Mouse (Mus musculus): ENCODE data around the gene Nmu.

Gene Nmu

GRCm38 (mm10) chr5:76363453-76364104, at the start of gene Nmu:
Gene Nmu (minus strand): TSS chr5:76363788.
- DNase-seq: no peak

- DNase-seq: no peak
Measured at GRCm38 (mm10) chr5:76411697-76412096, 48.1 kb upstream of the Nmu start.

GRCm38 (mm10) chr5:76394382-76394781, 30.8 kb upstream of the Nmu start:
- no peak for DNase-seq

- DNase-seq: no peak
Measured at GRCm38 (mm10) chr5:76389041-76389795, 25.6 kb upstream of the Nmu start.

GRCm38 (mm10) chr5:76388474-76388873, 24.9 kb upstream of the Nmu start:
- DNase-seq: no peak

GRCm38 (mm10) chr5:76383673-76384072, 20.1 kb upstream of the Nmu start:
- no peak for DNase-seq

GRCm38 (mm10) chr5:76381836-76382235, 18.2 kb upstream of the Nmu start:
- DNase-seq: no peak

GRCm38 (mm10) chr5:76379216-76379615, 15.6 kb upstream of the Nmu start:
- no peak for DNase-seq

GRCm38 (mm10) chr5:76369215-76369840, 5.7 kb upstream of the Nmu start:
- DNase-seq: no peak

GRCm38 (mm10) chr5:76365406-76365805, 1.8 kb upstream of the Nmu start:
- no peak for DNase-seq

GRCm38 (mm10) chr5:76360786-76361185, 2.8 kb downstream of the Nmu start:
- DNase-seq: no peak

- no peak for DNase-seq
Measured at GRCm38 (mm10) chr5:76360057-76360456, 3.5 kb downstream of the Nmu start.

- DNase-seq: no peak
Measured at GRCm38 (mm10) chr5:76351953-76352611, 11.5 kb downstream of the Nmu start.

GRCm38 (mm10) chr5:76351537-76351936, 12.1 kb downstream of the Nmu start:
- DNase-seq: no peak

GRCm38 (mm10) chr5:76346137-76346536, 17.5 kb downstream of the Nmu start:
- no peak for DNase-seq

- no peak for DNase-seq
Measured at GRCm38 (mm10) chr5:76340931-76341330, 22.7 kb downstream of the Nmu start.

GRCm38 (mm10) chr5:76337100-76337499, 26.5 kb downstream of the Nmu start:
- no peak for DNase-seq

GRCm38 (mm10) chr5:76333833-76334232, 29.8 kb downstream of the Nmu start:
- DNase-seq: no peak

- no peak for DNase-seq
Measured at GRCm38 (mm10) chr5:76330953-76331352, 32.6 kb downstream of the Nmu start, which contains the start of gene Pdcl2. Gene Pdcl2 (minus strand): TSS chr5:76331156.

- DNase-seq: no peak
Measured at GRCm38 (mm10) chr5:76327296-76327695, 36.3 kb downstream of the Nmu start.

GRCm38 (mm10) chr5:76325113-76325512, 38.5 kb downstream of the Nmu start:
- no peak for DNase-seq

- no peak for DNase-seq
Measured at GRCm38 (mm10) chr5:76321249-76322196, 42.1 kb downstream of the Nmu start.
